Mouse (Mus musculus) CH12.LX (cell line): ENCODE measurements around the gene Gmds.

Experiments
- CHD1 ChIP-seq: IDR thresholded peaks from 2 replicates; pipeline ENCODE4 v1.6.1; 2012; ENCODE audit warnings: low read depth, low read length, improper control_type of control experiment, inconsistent platforms
- CTCF ChIP-seq, 2 experiments: IDR thresholded peaks in 1 of 2; conservative IDR thresholded peaks in 1 of 2; 2 replicates each; pipeline ENCODE4 v1.5.1; 2011 to 2012; ENCODE audit warnings: low read depth in 2 of 2, low read length in 2 of 2, improper control_type of control experiment in 1 of 2, inconsistent platforms in 1 of 2, mild to moderate bottlenecking in 1 of 2, moderate library complexity in 1 of 2
- JUN ChIP-seq: IDR thresholded peaks from 2 replicates; pipeline ENCODE4 v1.6.1; 2011; ENCODE audit warnings: low read depth, mild to moderate bottlenecking, low read length, improper control_type of control experiment, moderate library complexity; ENCODE audit not compliant: insufficient read depth
- MXI1 ChIP-seq: IDR thresholded peaks from 2 replicates; pipeline ENCODE4 v1.6.1; 2011; ENCODE audit warnings: mild to moderate bottlenecking, low read depth, low read length, improper control_type of control experiment
- NELFE ChIP-seq: IDR thresholded peaks from 2 replicates; pipeline ENCODE4 v1.6.1; 2011; ENCODE audit warnings: low read depth, low read length, improper control_type of control experiment
- PAX5 ChIP-seq: IDR thresholded peaks from 2 replicates; pipeline ENCODE4 v1.6.1; 2012; ENCODE audit warnings: low read length, inconsistent platforms, mixed read lengths
- POLR2A ChIP-seq: IDR thresholded peaks from 2 replicates; pipeline ENCODE4 v1.6.1; 2011; ENCODE audit warnings: low read depth, mild to moderate bottlenecking, improper control_type of control experiment, low read length
- ZNF384 ChIP-seq: IDR thresholded peaks from 2 replicates; pipeline ENCODE4 v1.6.1; 2012; ENCODE audit warnings: low read depth, low read length, improper control_type of control experiment, inconsistent platforms

- TF ChIP-seq MXI1 (no peak), NELFE (no peak), CTCF (conservative IDR thresholded peaks at IDR 0.05 in 1 of 2, IDR thresholded peaks at IDR 0.05 in 1 of 2; ENCODE audit: low read depth in 2 of 2, low read length in 2 of 2) (no peak), POLR2A (no peak), PAX5 (no peak), JUN (no peak), CHD1 (no peak), ZNF384 (no peak)
These were observed 528.8 kb downstream of the Gmds start for GRCm38 (mm10) chr13:31809701-31810100.
